Mouse (Mus musculus) spleen, adult 2 months (tissue): Measurements from ENCODE around the gene 1810062G17Rik. TPM values are rescaled to one million over a fixed set of nuclear protein-coding genes. Genes with fewer than 3 reads are reported as not detected.

Source experiments
- DNase-seq, 2 experiments: peaks; one replicate each; pipeline versions ENCODE4 v3.0.0 to v3.0.0-alpha.2; 2012 to 2021; ENCODE audit warnings: low spot score in 2 of 2, low read depth in 1 of 2
- H3K27ac ChIP-seq: fragments of 200-500 bp; 2 replicates; pipeline ENCODE4 v1.5.1; 2012; ENCODE audit warnings: low read length, inconsistent platforms; ENCODE audit not compliant: insufficient read depth
- H3K27me3 ChIP-seq: fragments of 200-500 bp; 2 replicates; pipeline ENCODE4 v1.6.1; 2012; ENCODE audit warnings: mild to moderate bottlenecking, moderate library complexity, low read length, inconsistent platforms; ENCODE audit not compliant: control insufficient read depth, insufficient read depth
- H3K36me3 ChIP-seq: fragments of 200-500 bp; 2 replicates; pipeline ENCODE4 v1.6.1; 2012; ENCODE audit warnings: mild to moderate bottlenecking, low read length, inconsistent platforms; ENCODE audit not compliant: control insufficient read depth, insufficient read depth
- H3K4me1 ChIP-seq: fragments of 200-500 bp; 2 replicates; pipeline ENCODE4 v1.6.1; 2011; ENCODE audit warnings: inconsistent platforms; ENCODE audit not compliant: control insufficient read depth, insufficient read depth, insufficient read length
- H3K4me3 ChIP-seq: fragments of 200-500 bp; 2 replicates; pipeline ENCODE4 v1.5.1; 2011; ENCODE audit warnings: mild to moderate bottlenecking, inconsistent platforms; ENCODE audit not compliant: insufficient read depth, insufficient read length; ENCODE audit errors: extremely low read depth
- CTCF ChIP-seq: fragments of 200-500 bp; IDR thresholded peaks from 2 replicates; pipeline ENCODE4 v1.5.1; 2011; ENCODE audit warnings: mild to moderate bottlenecking, inconsistent platforms; ENCODE audit not compliant: insufficient read depth, insufficient read length, insufficient replicate concordance; ENCODE audit errors: extremely low read depth
- POLR2A ChIP-seq: fragments of 200-500 bp; IDR thresholded peaks from 2 replicates; pipeline ENCODE4 v1.6.1; 2011; ENCODE audit warnings: low read depth, low read length, inconsistent platforms
- WGBS: fragments of 180-500 bp; shearing (Covaris S2); methylation state at CpG from one replicate; pipeline ENCODE4 v1.1.7; 2018; 5-methylcytosine and 5-hydroxymethylcytosine counted together
- polyA plus RNA-seq: library from polyadenylated mRNA; depleted of rRNA; stranded (reverse); fragments of >200 nt; gene quantifications from 2 replicates; pipeline ENCODE4 v1.2.3, GENCODE M21; 2012

1810062G17Rik gene
- polyA plus RNA-seq, 1 experiment = 0.15 TPM

- no peaks in the 10 kb centered on the region for H3K4me1 ChIP-seq
- no peak overlapping the region for H3K27ac ChIP-seq
- no peaks in the 10 kb centered on the region for H3K27me3 ChIP-seq
- peaks cover 2% of the 10 kb centered on the region; the same call in 1 of the 2 replicates for H3K36me3 ChIP-seq
- DNase-seq = no peak
- H3K4me3 ChIP-seq = no peak overlapping the region
- no peak for TF ChIP-seq CTCF
- no peak for TF ChIP-seq POLR2A
- WGBS = 36% methylated on average over 1 of the region's 1 CpGs
These were observed 13.4 kb upstream of the 1810062G17Rik start for GRCm38 (mm10) chr3:36462348-36462747.

- Histone ChIP-seq H3K27me3 (no peaks in the 10 kb centered on the region), H3K36me3 (no peaks in the 10 kb centered on the region; the same call in 1 of the 2 replicates)
- 71% methylated on average over 7 of the region's 7 CpGs for WGBS
These were observed 10.2 kb upstream of the 1810062G17Rik start for GRCm38 (mm10) chr3:36465538-36465937.

GRCm38 (mm10) chr3:36467632-36468031 is 8.1 kb upstream of the 1810062G17Rik start:
- WGBS = 83% methylated on average over 7 of the region's 7 CpGs
- no peaks in the 10 kb centered on the region for H3K4me1 ChIP-seq

More at GRCm38 (mm10) chr3:36465538-36465937, 10.2 kb upstream of the 1810062G17Rik start:
- Histone ChIP-seq H3K27ac (no peak overlapping the region), H3K4me3 (no peak overlapping the region), H3K4me1 (no peaks in the 10 kb centered on the region)
- no peak for DNase-seq
- TF ChIP-seq POLR2A = no peak
- TF ChIP-seq CTCF = no peak

GRCm38 (mm10) chr3:36468871-36469270 is 6.9 kb upstream of the 1810062G17Rik start:
- Histone ChIP-seq H3K4me1 (no peaks in the 10 kb centered on the region), H3K36me3 (no peaks in the 10 kb centered on the region), H3K27me3 (no peaks in the 10 kb centered on the region), H3K4me3 (no peak overlapping the region), H3K27ac (no peak overlapping the region)
- WGBS = 66% methylated on average over 2 of the region's 2 CpGs
- no peak for DNase-seq
- TF ChIP-seq CTCF = no peak
- no peak for TF ChIP-seq POLR2A

More at GRCm38 (mm10) chr3:36467632-36468031, 8.1 kb upstream of the 1810062G17Rik start:
- no peak for DNase-seq
- Histone ChIP-seq H3K27me3 (no peaks in the 10 kb centered on the region), H3K4me3 (no peak overlapping the region), H3K36me3 (no peaks in the 10 kb centered on the region; the same call in 1 of the 2 replicates), H3K27ac (no peak overlapping the region)
- TF ChIP-seq CTCF = no peak
- no peak for TF ChIP-seq POLR2A

GRCm38 (mm10) chr3:36471856-36472255 is 3.9 kb upstream of the 1810062G17Rik start:
- Histone ChIP-seq H3K4me3 (no peak overlapping the region), H3K27me3 (no peaks in the 10 kb centered on the region), H3K4me1 (no peaks in the 10 kb centered on the region; the same call in 1 of the 2 replicates), H3K36me3 (no peaks in the 10 kb centered on the region), H3K27ac (no peak overlapping the region)
- TF ChIP-seq POLR2A = no peak
- TF ChIP-seq CTCF = no peak
- 88% methylated on average over 4 of the region's 4 CpGs for WGBS
- no peak for DNase-seq

GRCm38 (mm10) chr3:36473222-36473621 is 2.5 kb upstream of the 1810062G17Rik start:
- Histone ChIP-seq H3K27me3 (no peaks in the 10 kb centered on the region), H3K27ac (no peak overlapping the region), H3K36me3 (no peaks in the 10 kb centered on the region), H3K4me3 (no peak overlapping the region), H3K4me1 (no peaks in the 10 kb centered on the region; the same call in 1 of the 2 replicates)
- TF ChIP-seq CTCF = no peak
- no peak for DNase-seq
- 76% methylated on average over 5 of the region's 5 CpGs for WGBS

GRCm38 (mm10) chr3:36474421-36474820 is 1.3 kb upstream of the 1810062G17Rik start:
- WGBS = 88% methylated on average over 5 of the region's 5 CpGs
- DNase-seq = no peak
- no peak for TF ChIP-seq CTCF
- TF ChIP-seq POLR2A = no peak

More at GRCm38 (mm10) chr3:36474421-36474820, 1.3 kb upstream of the 1810062G17Rik start:
- Histone ChIP-seq H3K4me1 (no peaks in the 10 kb centered on the region; the same call in 1 of the 2 replicates), H3K27ac (no peak overlapping the region), H3K27me3 (no peaks in the 10 kb centered on the region), H3K36me3 (no peaks in the 10 kb centered on the region), H3K4me3 (no peak overlapping the region)
